In the genomic region with DNA sequence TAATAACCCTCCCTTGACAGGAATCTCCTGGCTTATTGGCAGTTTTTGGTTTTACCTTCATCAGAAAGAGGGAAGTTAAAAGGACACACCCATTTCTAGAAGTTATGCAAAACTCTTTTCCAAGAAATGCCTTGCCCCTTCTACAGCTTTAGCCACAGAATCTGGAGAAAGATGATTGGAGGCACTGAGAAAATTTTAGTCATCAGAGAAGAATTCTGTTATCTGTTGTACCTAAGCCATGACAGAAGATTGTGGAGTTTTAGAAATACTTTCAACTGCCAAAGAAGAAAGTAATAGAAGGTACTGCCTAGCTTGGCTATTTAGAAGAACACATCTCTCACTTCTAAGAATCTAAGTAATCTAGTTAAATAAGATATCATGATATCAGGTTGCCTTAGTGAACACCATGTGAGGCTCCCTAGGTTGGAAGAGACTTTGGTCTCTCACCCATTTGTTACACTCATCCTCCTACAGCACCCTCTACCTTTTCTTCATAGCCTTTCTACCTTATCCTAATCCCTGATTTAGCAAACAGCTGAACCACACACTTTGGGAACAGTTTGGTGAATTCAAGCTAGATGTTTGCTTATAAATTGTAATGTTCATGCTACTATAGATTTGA, we compare ENCODE assay signal across 17 mouse cellular contexts.
A peak's percentile ranks its signal among the peaks of the same experiment; 100 is the strongest.
DNase-seq lines count a peak whose midpoint lies in the region; ATAC-seq and TF ChIP-seq lines count a peak whose summit lies in the region.
"Had no signal": no experiment of that assay in that cellular context is flagged by ENCODE, and none has a peak within 500 bp of the region (broad histone marks: within the 10 kb centered on the region; RNA-seq: fewer than 3 reads in every experiment).

No protein-coding gene starts in this region.

- H3K27me3 ChIP-seq in lung, postnatal 0 days (replicated peaks; ENCODE audit: insufficient read depth, low read length) = no peaks in the 10 kb centered on the region
- no peaks in the 10 kb centered on the region for H3K27me3 ChIP-seq in liver, embryonic 13.5 days
- H3K27me3 ChIP-seq in neural tube, embryonic 15.5 days (replicated peaks) = no peaks in the 10 kb centered on the region
- H3K27me3 ChIP-seq: embryonic facial prominence, embryonic 13.5 days; hindbrain, embryonic 15.5 days had no signal

- H3K4me2 ChIP-seq in lung, postnatal 0 days (replicated peaks; ENCODE audit: low read depth, low read length) = no peak overlapping the region
- H3K4me2 ChIP-seq in liver, embryonic 13.5 days = peak overlapping the region; percentile 45
- H3K4me2 ChIP-seq in neural tube, embryonic 15.5 days = no peak overlapping the region
- H3K4me2 ChIP-seq: embryonic facial prominence, embryonic 13.5 days; hindbrain, embryonic 15.5 days had no signal

- 0 out of 2 replicates have a peak, but pooled peaks have one; percentile 16 for TF ChIP-seq EP300 in lung, postnatal 0 days (IDR thresholded peaks at IDR 0.05)

- TF ChIP-seq CTCF in lung, postnatal 0 days (IDR thresholded peaks at IDR 0.05) = no peak

- no peak for ATAC-seq in lung, postnatal 0 days
- ATAC-seq in liver, embryonic 13.5 days (ENCODE audit: low read depth) = peak; percentile 72
- ATAC-seq in megakaryocyte progenitor cell, adult 5-6 weeks (replicated peaks; ENCODE audit: poor library complexity) = peak; percentile 62
- no peak for ATAC-seq in neural tube, embryonic 15.5 days (ENCODE audit: low FRiP score)

- no peaks in the 10 kb centered on the region for H3K9me3 ChIP-seq in lung, postnatal 0 days (ENCODE audit: low read length)
- H3K9me3 ChIP-seq in liver, embryonic 13.5 days (replicated peaks) = no peaks in the 10 kb centered on the region
- no peaks in the 10 kb centered on the region for H3K9me3 ChIP-seq in neural tube, embryonic 15.5 days (replicated peaks)
- H3K9me3 ChIP-seq: embryonic facial prominence, embryonic 13.5 days; heart, embryonic 10.5 days; hindbrain, embryonic 15.5 days had no signal

- H3K27ac ChIP-seq in lung, postnatal 0 days (ENCODE audit: low read length) = no peak overlapping the region
- peak overlapping the region; percentile 85 for H3K27ac ChIP-seq in liver, embryonic 13.5 days
- H3K27ac ChIP-seq in neural tube, embryonic 15.5 days (replicated peaks) = no peak overlapping the region
- H3K27ac ChIP-seq: embryonic facial prominence, embryonic 13.5 days; hindbrain, embryonic 15.5 days had no signal

- peak; percentile 49 for DNase-seq in lung, postnatal 0 days (ENCODE audit: low spot score)
- no peak for DNase-seq in lung, postnatal 14 days
- peak; percentile 51 for DNase-seq in c-Kit-negative CD71-positive TER-119-positive erythroid progenitor cells, embryonic 14.5 days (ENCODE audit: low read depth, low spot score)
- peak; percentile 15 for DNase-seq in liver, embryonic 13.5 days
- DNase-seq in left cerebral cortex, adult 9 months (ENCODE audit: low spot score in 2 of 2) = no peak
- no peak for DNase-seq in heart, adult 18-20 months
- DNase-seq: cerebellum, adult 2 months; heart, postnatal 14 days; kidney, adult 2 months; kidney, postnatal 25 days; right cerebral cortex, postnatal 14 days; thymus, postnatal 25 days had no signal

- no peaks in the 10 kb centered on the region for H3K36me3 ChIP-seq in lung, postnatal 0 days (ENCODE audit: insufficient read depth, low read length)
- no peaks in the 10 kb centered on the region for H3K36me3 ChIP-seq in liver, embryonic 13.5 days
- H3K36me3 ChIP-seq in neural tube, embryonic 15.5 days = no peaks in the 10 kb centered on the region
- H3K36me3 ChIP-seq: embryonic facial prominence, embryonic 13.5 days; heart, embryonic 10.5 days; hindbrain, embryonic 15.5 days had no signal

- no peaks in the 10 kb centered on the region for H3K4me1 ChIP-seq in lung, postnatal 0 days (ENCODE audit: insufficient read depth, low read depth, low read length)
- peaks cover 56% of the 10 kb centered on the region for H3K4me1 ChIP-seq in liver, embryonic 13.5 days (replicated peaks)
- H3K4me1 ChIP-seq in neural tube, embryonic 15.5 days = no peaks in the 10 kb centered on the region
- H3K4me1 ChIP-seq: embryonic facial prominence, embryonic 13.5 days; hindbrain, embryonic 15.5 days had no signal

- H3K9ac ChIP-seq in lung, postnatal 0 days (replicated peaks; ENCODE audit: low read depth) = no peak overlapping the region
- H3K9ac ChIP-seq in liver, embryonic 13.5 days = peak overlapping the region; percentile 30; the same call in 1 of the 2 replicates
- no peak overlapping the region for H3K9ac ChIP-seq in neural tube, embryonic 15.5 days (replicated peaks)
- H3K9ac ChIP-seq: embryonic facial prominence, embryonic 13.5 days; hindbrain, embryonic 15.5 days had no signal

- H3K4me3 ChIP-seq in lung, postnatal 0 days (ENCODE audit: low read depth, low read length) = no peak overlapping the region
- no peak overlapping the region for H3K4me3 ChIP-seq in liver, embryonic 13.5 days (replicated peaks)
- H3K4me3 ChIP-seq in neural tube, embryonic 15.5 days (replicated peaks) = no peak overlapping the region
- H3K4me3 ChIP-seq: embryonic facial prominence, embryonic 13.5 days; heart, embryonic 10.5 days; hindbrain, embryonic 15.5 days had no signal

Comparison
In these comparisons a context has a peak if more than half of its experiments do, and no peak if none do; other contexts are left out.
1. DNase-seq: peak in lung, postnatal 0 days (single experiment), c-Kit-negative CD71-positive TER-119-positive erythroid progenitor cells, embryonic 14.5 days (single experiment) and liver, embryonic 13.5 days (single experiment); none in lung, postnatal 14 days (single experiment), left cerebral cortex, adult 9 months (0 of 2) and heart, adult 18-20 months (0 of 2).
2. ATAC-seq: peak in liver, embryonic 13.5 days (single experiment) and megakaryocyte progenitor cell, adult 5-6 weeks (single experiment); none in lung, postnatal 0 days (single experiment) and neural tube, embryonic 15.5 days (single experiment).